ENCODE assay signal across 23 mouse cellular contexts in the genomic region with DNA sequence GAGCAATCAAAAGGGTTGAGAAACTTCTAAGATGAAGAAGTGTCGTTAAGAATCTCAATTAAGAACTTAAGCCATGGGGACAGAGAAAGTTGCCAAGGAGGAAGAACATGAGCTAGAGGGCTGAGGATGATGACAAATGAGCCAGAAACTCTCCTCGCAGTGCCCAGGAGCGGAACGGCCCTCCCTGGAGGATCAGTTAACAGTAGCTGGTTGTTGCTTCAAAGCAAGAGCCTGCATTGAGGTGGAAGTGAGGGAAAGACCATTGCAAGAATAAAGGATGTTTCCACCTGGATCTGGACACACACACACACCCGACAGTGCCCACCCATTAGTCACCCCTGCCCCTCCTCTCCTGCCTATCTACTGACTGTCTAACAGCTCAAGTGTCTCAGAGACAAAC. TPM values are rescaled to one million over a fixed set of nuclear protein-coding genes. Genes with fewer than 3 reads are reported as not detected.
A peak's percentile ranks its signal among the peaks of the same experiment; 100 is the strongest.
DNase-seq lines count a peak whose midpoint lies in the region; ATAC-seq and TF ChIP-seq lines count a peak whose summit lies in the region.
"Had no signal": no experiment of that assay in that cellular context is flagged by ENCODE, and none has a peak within 500 bp of the region (broad histone marks: within the 10 kb centered on the region; RNA-seq: fewer than 3 reads in every experiment).

No protein-coding gene starts in this region.

- no peak overlapping the region for H3K4me3 ChIP-seq in kidney, embryonic 14.5 days (ENCODE audit: low read length)
- no peak overlapping the region for H3K4me3 ChIP-seq in kidney, embryonic 16.5 days (ENCODE audit: low read length)
- H3K4me3 ChIP-seq in lung, postnatal 0 days (ENCODE audit: low read depth, low read length) = no peak overlapping the region
- H3K4me3 ChIP-seq: embryonic facial prominence, embryonic 13.5 days; embryonic facial prominence, embryonic 15.5 days; erythroblast, embryonic 14.5 days; forebrain, embryonic 10.5 days; forebrain, embryonic 12.5 days had no signal

- no peak for DNase-seq in kidney, postnatal 25 days
- no peak for DNase-seq in kidney, adult 8-10 months
- peak; percentile 22 for DNase-seq in lung, postnatal 0 days (ENCODE audit: low spot score)
- DNase-seq in lung, postnatal 14 days = no peak
- DNase-seq: adrenal gland, adult 2 months; adrenal gland, postnatal 10 days; adrenal gland, postnatal 25 days; cerebellum, adult 11 months; cerebellum, adult 18-20 months; cerebellum, adult 8-10 months; cerebellum, adult 9-11 months; cerebellum, postnatal 14 days; cerebellum, postnatal 36 days; embryo, embryonic 11 days had no signal

- no peaks in the 10 kb centered on the region for H3K4me1 ChIP-seq in kidney, embryonic 14.5 days (ENCODE audit: control insufficient read depth, insufficient read depth, low read length)
- H3K4me1 ChIP-seq in kidney, embryonic 16.5 days (ENCODE audit: insufficient read depth, low read length) = peaks cover 24% of the 10 kb centered on the region; the same call in 1 of the 2 replicates
- no peaks in the 10 kb centered on the region for H3K4me1 ChIP-seq in lung, postnatal 0 days (ENCODE audit: insufficient read depth, low read depth, low read length)
- H3K4me1 ChIP-seq: embryonic facial prominence, embryonic 13.5 days; embryonic facial prominence, embryonic 15.5 days; forebrain, embryonic 10.5 days; forebrain, embryonic 12.5 days had no signal

- no peak overlapping the region for H3K9ac ChIP-seq in kidney, embryonic 14.5 days (ENCODE audit: low read depth, low read length)
- no peak overlapping the region for H3K9ac ChIP-seq in kidney, embryonic 16.5 days (replicated peaks; ENCODE audit: low read length)
- H3K9ac ChIP-seq in lung, postnatal 0 days (replicated peaks; ENCODE audit: low read depth) = no peak overlapping the region
- H3K9ac ChIP-seq: embryonic facial prominence, embryonic 13.5 days; embryonic facial prominence, embryonic 15.5 days; forebrain, embryonic 12.5 days had no signal

- TF ChIP-seq CTCF in lung, postnatal 0 days (IDR thresholded peaks at IDR 0.05) = no peak

- no peaks in the 10 kb centered on the region for H3K27me3 ChIP-seq in kidney, embryonic 14.5 days (ENCODE audit: control insufficient read depth, insufficient read depth, low read length)
- H3K27me3 ChIP-seq in kidney, embryonic 16.5 days (ENCODE audit: insufficient read depth, low read length) = no peaks in the 10 kb centered on the region
- no peaks in the 10 kb centered on the region for H3K27me3 ChIP-seq in lung, postnatal 0 days (replicated peaks; ENCODE audit: insufficient read depth, low read length)
- H3K27me3 ChIP-seq: embryonic facial prominence, embryonic 13.5 days; embryonic facial prominence, embryonic 15.5 days; forebrain, embryonic 12.5 days had no signal

- no peaks in the 10 kb centered on the region for H3K9me3 ChIP-seq in kidney, embryonic 14.5 days (ENCODE audit: control insufficient read depth, low read length)
- H3K9me3 ChIP-seq in kidney, embryonic 16.5 days (ENCODE audit: low read length) = no peaks in the 10 kb centered on the region
- H3K9me3 ChIP-seq in lung, postnatal 0 days (ENCODE audit: low read length) = no peaks in the 10 kb centered on the region
- H3K9me3 ChIP-seq: embryonic facial prominence, embryonic 13.5 days; embryonic facial prominence, embryonic 15.5 days; forebrain, embryonic 10.5 days; forebrain, embryonic 12.5 days had no signal

- 37% methylated on average over 5 of the region's 5 CpGs for WGBS in kidney, embryonic 14.5 days
- 39% methylated on average over 5 of the region's 5 CpGs for WGBS in kidney, embryonic 16.5 days
- WGBS in lung, postnatal 0 days = 62% methylated on average over 5 of the region's 5 CpGs

- H3K4me2 ChIP-seq in kidney, embryonic 14.5 days (replicated peaks; ENCODE audit: low read depth, low read length) = no peak overlapping the region
- no peak overlapping the region for H3K4me2 ChIP-seq in kidney, embryonic 16.5 days (replicated peaks; ENCODE audit: low read depth, low read length)
- no peak overlapping the region for H3K4me2 ChIP-seq in lung, postnatal 0 days (replicated peaks; ENCODE audit: low read depth, low read length)
- H3K4me2 ChIP-seq: embryonic facial prominence, embryonic 13.5 days; embryonic facial prominence, embryonic 15.5 days; forebrain, embryonic 12.5 days had no signal

- no peaks in the 10 kb centered on the region for H3K36me3 ChIP-seq in kidney, embryonic 14.5 days (ENCODE audit: control insufficient read depth, insufficient read depth, low read length)
- H3K36me3 ChIP-seq in kidney, embryonic 16.5 days (ENCODE audit: insufficient read depth, low read length) = no peaks in the 10 kb centered on the region
- H3K36me3 ChIP-seq in lung, postnatal 0 days (ENCODE audit: insufficient read depth, low read length) = no peaks in the 10 kb centered on the region
- H3K36me3 ChIP-seq: embryonic facial prominence, embryonic 13.5 days; embryonic facial prominence, embryonic 15.5 days; forebrain, embryonic 10.5 days; forebrain, embryonic 12.5 days had no signal

- TF ChIP-seq EP300 in lung, postnatal 0 days (IDR thresholded peaks at IDR 0.05) = no peak

- peak; percentile 78 for ATAC-seq in kidney, embryonic 14.5 days (ENCODE audit: low FRiP score, low TSS enrichment)
- ATAC-seq in kidney, embryonic 16.5 days (ENCODE audit: low FRiP score, low TSS enrichment) = 0 out of 2 replicates have a peak, but pooled peaks have one; percentile 41
- ATAC-seq in lung, postnatal 0 days = no peak
- ATAC-seq: forebrain, embryonic 14.5 days had no signal

- no peak overlapping the region for H3K27ac ChIP-seq in kidney, embryonic 14.5 days (ENCODE audit: low read depth, low read length)
- H3K27ac ChIP-seq in kidney, embryonic 16.5 days (ENCODE audit: low read length) = no peak overlapping the region
- H3K27ac ChIP-seq in lung, postnatal 0 days (ENCODE audit: low read length) = no peak overlapping the region
- H3K27ac ChIP-seq: embryonic facial prominence, embryonic 13.5 days; embryonic facial prominence, embryonic 15.5 days; forebrain, embryonic 10.5 days; forebrain, embryonic 12.5 days had no signal

RNA-seq across cellular contexts. Expression of a gene that starts 46.9 kb away (rescaled TPM):
- 2.4 and 3.2 TPM in 2 replicates for polyA plus RNA-seq in kidney, embryonic 14.5 days (2014; fragmentation: Nextera tagmentation; extraction: Ambion mirVana)
- 5.9 and 6.7 TPM in 2 replicates for polyA plus RNA-seq in kidney, embryonic 16.5 days (2015; fragmentation: Nextera tagmentation; extraction: Ambion mirVana)
- polyA plus RNA-seq in lung, postnatal 0 days (2015; fragmentation: Nextera tagmentation; extraction: Ambion mirVana) = 2.7 and 3.1 TPM in 2 replicates
- polyA plus RNA-seq: brain, embryonic 14.5 days; erythroblast, embryonic 14.5 days; forebrain, embryonic 14.5 days had no signal
